Mouse (Mus musculus) gastrocnemius, adult 8-10 months (tissue): ENCODE measurements around the gene Gm12169. TPM values are rescaled to one million over a fixed set of nuclear protein-coding genes. Genes with fewer than 3 reads are reported as not detected.
"Not testable (repeated sequence)": the region's sequence is repeated elsewhere in the genome, so short reads cannot be mapped to it uniquely, and the experiment has no call there.

Experiments
- DNase-seq, 2 experiments: peaks; one replicate each; pipeline ENCODE4 v3.0.0; 2022; ENCODE audit warnings: low spot score in 2 of 2
- total RNA-seq, 4 experiments: library from RNA; stranded (reverse); gene quantifications; 2 replicates each; pipeline ENCODE4 v1.2.4; 2022

Gm12169 gene
- not detected for total RNA-seq

DNA sequence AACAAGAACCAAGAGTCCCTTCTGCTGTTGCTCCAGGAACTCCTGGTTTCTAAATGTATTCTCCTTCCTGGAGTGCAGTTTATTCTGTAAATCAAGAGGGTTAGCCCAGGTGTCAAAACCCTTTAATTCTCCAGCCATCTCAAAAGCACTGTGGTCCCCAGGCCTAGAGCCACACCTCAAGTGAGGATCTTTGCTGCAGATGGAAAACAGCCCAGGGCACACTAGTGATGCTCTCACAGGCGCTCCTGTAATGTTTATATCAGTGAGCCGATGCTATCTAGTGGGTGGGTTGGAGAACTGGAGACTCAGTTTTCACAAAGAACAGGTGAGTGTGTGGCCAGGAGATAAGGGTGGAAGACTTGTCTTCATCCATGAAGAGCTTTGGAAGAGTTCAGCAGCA is at the start of gene Gm12169:
TSS of gene Gm12169 (plus strand) at position 301 of the 400 bp plus-strand sequence.
- no peak for DNase-seq

DNA sequence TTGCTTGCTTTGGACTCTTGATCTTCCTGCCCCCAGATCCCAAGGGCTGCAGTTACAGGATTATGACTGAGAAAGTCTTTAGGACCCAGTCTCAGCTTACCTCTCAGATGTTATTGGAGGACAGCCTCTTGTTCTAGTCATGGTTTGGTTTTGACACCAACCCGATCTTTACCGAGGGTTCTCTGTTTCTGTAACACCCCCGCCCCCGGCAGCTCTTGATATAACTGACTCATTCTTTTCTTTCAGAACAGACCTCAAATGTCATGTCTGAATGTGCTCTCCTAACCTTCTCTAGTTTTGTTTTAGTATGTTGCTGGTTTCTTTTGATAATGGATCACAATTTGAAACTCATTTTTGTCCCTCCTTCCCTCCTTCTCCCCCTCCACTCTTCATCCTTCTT is 49.8 kb upstream of the Gm12169 start:
- no peak for DNase-seq

GRCm38 (mm10) chr11:46479311-46479710 is 44.7 kb upstream of the Gm12169 start:
- DNase-seq: no peak

DNA sequence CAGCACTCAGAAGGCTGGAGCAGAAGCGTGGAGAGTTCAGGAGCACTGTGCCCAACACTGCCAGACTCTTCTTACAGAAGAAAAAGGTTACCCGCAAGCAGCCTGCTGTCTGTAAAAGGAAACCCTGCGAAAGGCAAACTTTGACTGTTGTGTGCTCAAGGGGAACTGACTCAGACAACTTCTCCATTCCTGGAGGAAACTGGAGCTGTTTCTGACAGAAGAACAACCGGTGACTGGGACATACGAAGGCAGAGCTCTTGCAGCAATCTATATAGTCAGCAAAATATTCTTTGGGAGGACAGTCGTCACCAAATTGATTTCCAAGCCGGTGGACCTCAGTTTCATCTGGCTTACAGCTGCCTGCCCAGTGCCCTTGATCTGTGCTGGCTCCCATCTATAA is 43.5 kb upstream of the Gm12169 start:
- no peak for DNase-seq

GRCm38 (mm10) chr11:46488231-46488630 is 35.8 kb upstream of the Gm12169 start:
- no peak for DNase-seq

GRCm38 (mm10) chr11:46488650-46489049 is 35.4 kb upstream of the Gm12169 start:
- no peak for DNase-seq

- no peak for DNase-seq
Measured at GRCm38 (mm10) chr11:46507146-46507545, 16.9 kb upstream of the Gm12169 start.

- no peak for DNase-seq
Measured at GRCm38 (mm10) chr11:46509900-46510299, 14.1 kb upstream of the Gm12169 start.

DNA sequence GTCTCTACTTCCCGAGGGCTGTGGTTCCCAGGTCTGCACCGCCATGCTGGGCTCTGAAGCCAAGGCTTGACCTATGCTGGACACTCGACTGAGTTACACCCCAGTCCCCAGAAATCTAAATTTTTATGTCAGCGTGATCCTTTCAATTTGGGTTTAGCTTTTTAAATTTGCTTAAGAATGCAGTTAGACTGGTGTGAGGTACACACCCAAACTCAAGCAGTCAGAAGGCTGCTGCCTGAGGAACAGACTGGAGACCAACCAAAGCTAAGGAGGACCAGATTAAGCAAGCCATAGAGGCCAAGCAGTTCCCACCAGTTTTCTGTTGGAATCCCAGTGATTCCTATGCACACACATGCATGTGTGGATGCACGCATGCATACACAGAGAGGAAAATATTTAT is 2.7 kb upstream of the Gm12169 start:
- DNase-seq: not testable (repeated sequence)

- no peak for DNase-seq
Measured at GRCm38 (mm10) chr11:46522719-46523118, 1.3 kb upstream of the Gm12169 start.

- no peak for DNase-seq
Measured at GRCm38 (mm10) chr11:46530149-46530548, 6.1 kb downstream of the Gm12169 start.

- DNase-seq: no peak
Measured at GRCm38 (mm10) chr11:46536978-46537377, 13.0 kb downstream of the Gm12169 start.

- DNase-seq: no peak
Measured at GRCm38 (mm10) chr11:46543530-46543929, 19.5 kb downstream of the Gm12169 start.

DNA sequence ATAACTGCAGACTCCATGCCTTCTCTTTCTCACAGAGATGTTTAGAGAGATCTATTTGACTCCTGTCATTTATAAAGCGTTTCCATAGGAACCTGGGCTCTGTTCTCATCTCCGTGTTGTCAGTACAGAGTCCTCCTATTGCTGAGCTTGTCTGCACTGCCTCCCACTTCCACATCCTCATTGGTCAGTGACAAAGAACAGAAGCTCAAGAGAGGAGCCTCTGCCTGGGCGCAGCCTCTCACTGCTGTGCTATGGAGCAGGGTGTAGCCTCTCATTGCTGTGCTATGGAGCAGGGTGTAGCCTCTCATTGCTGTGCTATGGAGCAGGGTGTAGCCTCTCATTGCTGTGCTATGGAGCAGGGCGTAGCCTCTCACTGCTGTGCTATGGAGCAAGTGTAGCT is 25.7 kb downstream of the Gm12169 start:
- DNase-seq: no peak

- no peak for DNase-seq
Measured at GRCm38 (mm10) chr11:46552741-46553140, 28.7 kb downstream of the Gm12169 start.

GRCm38 (mm10) chr11:46561096-46561495 is 37.1 kb downstream of the Gm12169 start:
- no peak for DNase-seq

- DNase-seq: no peak
Measured at GRCm38 (mm10) chr11:46564671-46565070, 40.7 kb downstream of the Gm12169 start.

DNA sequence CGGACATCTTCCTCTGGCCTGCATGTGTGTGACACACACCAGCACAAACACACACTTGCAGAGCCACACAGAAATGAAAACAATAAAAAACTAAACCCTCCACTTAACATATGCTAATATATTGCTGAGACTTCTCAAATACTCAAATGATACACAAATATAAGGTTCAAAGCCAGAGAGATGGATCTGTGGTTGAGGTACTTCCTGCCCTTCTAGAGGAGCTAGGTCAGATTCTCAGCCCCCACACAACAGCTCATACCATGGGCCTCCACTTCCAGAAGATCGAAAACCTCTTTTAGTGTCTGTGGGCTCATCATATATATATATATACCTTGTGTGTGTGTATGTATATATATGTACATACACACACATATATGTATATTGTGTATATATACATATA is 42.0 kb downstream of the Gm12169 start:
- no peak for DNase-seq

DNA sequence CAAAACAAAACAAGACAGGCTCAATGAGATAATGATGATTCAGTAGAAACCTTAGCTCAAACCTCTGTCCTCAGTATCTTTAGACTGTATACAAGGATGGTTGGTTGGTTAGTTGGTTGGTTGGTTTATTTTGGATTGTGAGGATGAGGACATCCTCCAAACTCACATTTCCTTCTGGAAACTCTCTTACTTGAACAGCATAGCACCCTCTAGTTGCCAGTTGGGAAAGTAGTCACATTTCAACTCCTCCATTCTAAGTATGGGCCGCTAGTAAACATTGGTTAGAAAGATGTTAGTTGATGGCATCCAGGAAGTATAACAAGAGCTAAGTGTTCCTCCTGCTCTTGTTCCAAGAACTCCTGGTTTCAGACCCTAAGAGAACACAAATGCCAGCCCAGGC is 45.1 kb downstream of the Gm12169 start:
- DNase-seq: no peak

- DNase-seq: no peak
Measured at GRCm38 (mm10) chr11:46571327-46571726, 47.3 kb downstream of the Gm12169 start, which contains the start of gene BC053393. TSS of gene BC053393 (plus strand) at chr11:46571536.

DNA sequence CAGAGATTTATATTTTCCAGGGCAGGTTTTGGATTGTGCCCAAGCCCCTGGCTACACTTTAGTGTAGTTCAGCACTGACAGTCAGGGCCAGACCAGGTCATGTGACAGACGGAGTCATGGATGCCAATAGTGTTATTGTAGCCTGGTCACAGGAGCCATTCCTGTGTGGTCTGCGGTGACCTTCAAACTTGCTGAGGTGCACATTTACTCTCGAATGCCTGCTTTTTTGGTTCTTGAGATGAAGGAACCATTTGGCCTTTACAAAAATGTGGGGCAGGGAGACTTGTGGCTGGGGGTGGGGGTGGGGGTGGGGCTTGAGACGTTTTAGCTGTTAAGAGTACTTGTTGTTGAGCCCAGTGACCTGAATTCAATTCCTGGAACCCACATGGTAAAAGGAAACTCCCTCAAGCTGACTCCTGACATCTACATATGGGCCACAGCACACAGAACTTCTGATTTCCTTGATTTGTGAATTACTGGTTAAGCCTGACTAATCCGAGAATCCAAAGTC is 54.8 kb downstream of the Gm12169 start:
- no peak for DNase-seq

DNA sequence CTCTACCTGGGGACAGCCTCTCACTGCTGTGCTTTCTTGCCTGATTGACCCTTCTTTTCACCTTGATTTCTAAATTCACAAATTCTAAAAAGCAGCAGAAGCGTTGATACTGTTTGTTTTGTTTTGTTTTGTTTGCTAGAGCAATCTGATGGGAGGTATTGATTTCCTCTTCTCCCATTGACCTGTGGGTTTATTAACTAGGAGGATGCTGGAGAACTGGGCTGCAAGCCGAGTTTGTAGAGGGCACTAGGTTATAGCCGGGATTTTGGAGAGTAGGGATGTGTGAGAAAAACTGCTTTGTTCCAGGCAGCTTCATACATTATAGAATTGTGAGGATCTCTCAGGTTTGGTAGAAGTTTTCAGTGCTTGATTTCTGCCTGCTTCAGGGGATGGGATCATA is 56.4 kb downstream of the Gm12169 start:
- DNase-seq: no peak

DNA sequence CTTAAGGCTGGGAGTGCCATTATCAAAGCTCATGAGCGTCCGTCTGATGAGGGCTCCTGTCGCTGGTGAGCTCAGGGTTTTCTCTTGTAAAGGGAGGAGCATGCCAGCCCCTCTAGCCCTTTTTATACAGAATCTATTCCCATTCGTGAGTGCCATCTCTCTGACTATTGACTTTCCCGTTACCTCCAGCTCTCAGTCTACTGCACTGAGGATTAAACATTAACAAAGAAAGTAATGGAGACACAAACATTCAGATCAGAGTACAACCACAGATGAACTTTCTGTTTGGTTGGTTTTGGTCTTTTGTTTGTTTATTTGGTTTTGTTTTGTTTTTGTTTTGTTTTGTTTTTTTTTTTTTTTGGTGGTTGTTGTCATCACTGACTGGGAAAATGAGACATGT is 58.7 kb downstream of the Gm12169 start:
- DNase-seq: no peak
